11 mouse cellular contexts compared by ENCODE assay signal in the genomic region with DNA sequence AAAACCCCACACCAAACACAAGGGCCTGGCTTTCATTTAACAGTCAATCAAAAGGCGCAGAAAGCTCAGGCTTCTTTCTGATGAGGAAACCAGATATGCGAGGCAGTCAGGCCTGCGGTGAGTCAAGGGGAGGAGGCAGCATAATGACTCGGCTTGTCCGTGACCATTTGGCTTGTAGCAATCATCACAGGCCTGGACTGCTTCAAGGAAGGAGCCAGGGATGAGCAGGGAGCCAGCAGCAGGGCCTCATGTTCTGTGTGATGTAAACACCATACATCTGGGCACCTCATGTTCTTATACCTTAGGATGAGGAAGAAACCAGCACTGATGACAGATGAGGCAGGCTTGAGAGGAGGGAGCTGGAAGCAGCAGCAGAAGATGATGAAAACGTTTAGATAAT.
DNase-seq lines count a peak whose midpoint lies in the region; ATAC-seq and TF ChIP-seq lines count a peak whose summit lies in the region.
"Had no signal": no experiment of that assay in that cellular context is flagged by ENCODE, and none has a peak within 500 bp of the region (broad histone marks: within the 10 kb centered on the region; RNA-seq: fewer than 3 reads in every experiment).

No protein-coding gene starts in this region.

- no peak for DNase-seq in kidney, adult 2 months
- DNase-seq in Patski (ENCODE audit: low read depth, low spot score) (no peak), liver (no peak)
- DNase-seq in cerebellum, postnatal 10 days: no peak
- DNase-seq: retina, postnatal 1 day had no signal

- no peaks in the 10 kb centered on the region for H3K36me3 ChIP-seq in kidney, embryonic 15.5 days
- no peaks in the 10 kb centered on the region for H3K36me3 ChIP-seq in kidney, adult 2 months (ENCODE audit: control insufficient read depth, insufficient read depth, low read length)
- no peaks in the 10 kb centered on the region for H3K36me3 ChIP-seq in embryonic facial prominence, embryonic 13.5 days
- H3K36me3 ChIP-seq in stomach, embryonic 15.5 days: no peaks in the 10 kb centered on the region

- peaks cover 2% of the 10 kb centered on the region; the same call in 1 of the 2 replicates for H3K9me3 ChIP-seq in kidney, embryonic 15.5 days (replicated peaks)
- 0 out of 2 replicates have a peak, but pooled peaks cover 6% of the 10 kb centered on the region for H3K9me3 ChIP-seq in embryonic facial prominence, embryonic 13.5 days
- H3K9me3 ChIP-seq in stomach, embryonic 15.5 days: no peaks in the 10 kb centered on the region
- H3K9me3 ChIP-seq: forebrain, embryonic 13.5 days had no signal

- H3K27ac ChIP-seq in kidney, embryonic 15.5 days: 0 out of 2 replicates have a peak overlapping the region, but pooled peaks have one; percentile 6
- no peak overlapping the region for H3K27ac ChIP-seq in kidney, adult 2 months (ENCODE audit: insufficient read depth, low read depth, low read length)
- H3K27ac ChIP-seq in embryonic facial prominence, embryonic 13.5 days: peak overlapping the region; percentile 77
- H3K27ac ChIP-seq in stomach, embryonic 15.5 days: no peak overlapping the region
- H3K27ac ChIP-seq: forebrain, embryonic 13.5 days; heart, adult 2 months had no signal

- POLR2A ChIA-PET in Patski (lab: Charles Lee): no interaction called here

- no peak for TF ChIP-seq CTCF in kidney, adult 2 months (conservative IDR thresholded peaks at IDR 0.05; ENCODE audit: insufficient read depth, insufficient read length, low read depth, low read length)
- no peak for TF ChIP-seq CTCF in Patski (IDR thresholded peaks at IDR 0.05)

- TF ChIP-seq POLR2A in kidney, adult 2 months (IDR thresholded peaks at IDR 0.05; ENCODE audit: low read depth, low read length): no peak

- WGBS in kidney, embryonic 15.5 days: 19% methylated on average over 6 of the region's 6 CpGs
- WGBS in kidney, adult 2 months: 49% methylated on average over 6 of the region's 6 CpGs
- WGBS in embryonic facial prominence, embryonic 13.5 days: 13% methylated on average over 6 of the region's 6 CpGs
- WGBS in stomach, embryonic 15.5 days: 35% methylated on average over 6 of the region's 6 CpGs

- CTCF ChIA-PET in Patski (lab: Charles Lee): no interaction called here

- no peak overlapping the region for H3K4me2 ChIP-seq in kidney, embryonic 15.5 days
- H3K4me2 ChIP-seq in embryonic facial prominence, embryonic 13.5 days: no peak overlapping the region
- H3K4me2 ChIP-seq in stomach, embryonic 15.5 days: no peak overlapping the region
- H3K4me2 ChIP-seq: forebrain, embryonic 13.5 days had no signal

- no peak overlapping the region for H3K4me3 ChIP-seq in kidney, embryonic 15.5 days (replicated peaks)
- H3K4me3 ChIP-seq in kidney, adult 2 months (ENCODE audit: insufficient read depth, low read depth, low read length): no peak overlapping the region
- no peak overlapping the region for H3K4me3 ChIP-seq in embryonic facial prominence, embryonic 13.5 days
- no peak overlapping the region for H3K4me3 ChIP-seq in stomach, embryonic 15.5 days (replicated peaks)
- H3K4me3 ChIP-seq: forebrain, embryonic 13.5 days; heart, adult 2 months had no signal

- ATAC-seq in kidney, embryonic 15.5 days (replicated peaks; ENCODE audit: low FRiP score): 0 out of 2 replicates have a peak, but pooled peaks have one; percentile 46
- peak; percentile 51 for ATAC-seq in Patski
- ATAC-seq in embryonic facial prominence, embryonic 13.5 days (ENCODE audit: insufficient number of reproducible peaks, insufficient read depth, low FRiP score, low TSS enrichment, low read depth): peak; percentile 46; the same call in 1 of the 2 replicates
- peak; percentile 27; the same call in 1 of the 2 replicates for ATAC-seq in stomach, embryonic 15.5 days (ENCODE audit: insufficient read depth, low FRiP score, low read depth)
- ATAC-seq: forebrain, embryonic 13.5 days; hindbrain, embryonic 16.5 days had no signal

- H3K27me3 ChIP-seq in kidney, embryonic 15.5 days: no peaks in the 10 kb centered on the region
- no peaks in the 10 kb centered on the region for H3K27me3 ChIP-seq in kidney, adult 2 months (replicated peaks; ENCODE audit: control insufficient read depth, insufficient read depth, low read length)
- H3K27me3 ChIP-seq in Patski: no peaks in the 10 kb centered on the region
- H3K27me3 ChIP-seq in embryonic facial prominence, embryonic 13.5 days: 0 out of 2 replicates have a peak, but pooled peaks cover 3% of the 10 kb centered on the region
- H3K27me3 ChIP-seq in stomach, embryonic 15.5 days (replicated peaks): no peaks in the 10 kb centered on the region
- H3K27me3 ChIP-seq: forebrain, embryonic 13.5 days had no signal

- H3K9ac ChIP-seq in kidney, embryonic 15.5 days: no peak overlapping the region
- no peak overlapping the region for H3K9ac ChIP-seq in embryonic facial prominence, embryonic 13.5 days
- H3K9ac ChIP-seq in stomach, embryonic 15.5 days: no peak overlapping the region
- H3K9ac ChIP-seq: forebrain, embryonic 13.5 days had no signal

- peaks cover 9% of the 10 kb centered on the region for H3K4me1 ChIP-seq in kidney, embryonic 15.5 days
- H3K4me1 ChIP-seq in kidney, adult 2 months (ENCODE audit: control insufficient read depth, insufficient read depth, low read length): no peaks in the 10 kb centered on the region
- peaks cover 45% of the 10 kb centered on the region for H3K4me1 ChIP-seq in embryonic facial prominence, embryonic 13.5 days
- no peaks in the 10 kb centered on the region for H3K4me1 ChIP-seq in stomach, embryonic 15.5 days
- H3K4me1 ChIP-seq: forebrain, embryonic 13.5 days had no signal

- in situ Hi-C loops in Patski (cut with MboI; ENCODE audit: low pct_unique_long_range_greater_than_20kb): no loop called here

Comparison
In these comparisons a context has a peak if more than half of its experiments do, and no peak if none do; other contexts are left out.
1. H3K27ac ChIP-seq: peak in kidney, embryonic 15.5 days (single experiment) and embryonic facial prominence, embryonic 13.5 days (single experiment); none in kidney, adult 2 months (single experiment) and stomach, embryonic 15.5 days (single experiment).
2. Peak in every context shown above with its lines, with median percentiles within 50 percentile points of each other: ATAC-seq.